Mouse (Mus musculus): ENCODE data around the gene Dapk1. TPM values are rescaled to one million over a fixed set of nuclear protein-coding genes. Genes with fewer than 3 reads are reported as not detected.

Gene Dapk1
- polyA plus RNA-seq, 1 experiment from 2014 or later = 22.8 TPM

GRCm38 (mm10) chr13:60735306-60735705 lies 133.6 kb downstream of the Dapk1 start:
- ATAC-seq (ENCODE audit: insufficient number of reproducible peaks, low FRiP score, low TSS enrichment, low read depth) = no peak
- Histone ChIP-seq H3K4me2 (no peak overlapping the region), H3K4me3 (no peak overlapping the region), H3K9me3 (no peaks in the 10 kb centered on the region), H3K36me3 (peaks cover 49% of the 10 kb centered on the region), H3K27ac (no peak overlapping the region), H3K4me1 (peaks cover 10% of the 10 kb centered on the region; the same call in 1 of the 2 replicates), H3K27me3 (no peaks in the 10 kb centered on the region), H3K9ac (no peak overlapping the region)
- WGBS = 88% methylated on average over 9 of the region's 9 CpGs

- Histone ChIP-seq H3K9me3 (no peaks in the 10 kb centered on the region), H3K4me3 (no peak overlapping the region), H3K4me1 (peaks cover 10% of the 10 kb centered on the region; the same call in 1 of the 2 replicates), H3K36me3 (peaks cover 45% of the 10 kb centered on the region), H3K9ac (no peak overlapping the region), H3K27me3 (no peaks in the 10 kb centered on the region), H3K4me2 (no peak overlapping the region), H3K27ac (no peak overlapping the region)
- WGBS = 76% methylated on average over 13 of the region's 13 CpGs
- ATAC-seq (ENCODE audit: insufficient number of reproducible peaks, low FRiP score, low TSS enrichment, low read depth) = no peak
Measured at GRCm38 (mm10) chr13:60736421-60737105, 134.8 kb downstream of the Dapk1 start.

GRCm38 (mm10) chr13:60737632-60738324 lies 136.0 kb downstream of the Dapk1 start:
- Histone ChIP-seq H3K9me3 (no peaks in the 10 kb centered on the region), H3K36me3 (peaks cover 37% of the 10 kb centered on the region), H3K9ac (no peak overlapping the region), H3K27ac (peak overlapping the region; percentile 80), H3K4me2 (peak overlapping the region; percentile 47), H3K4me3 (peak overlapping the region; percentile 25), H3K4me1 (peaks cover 10% of the 10 kb centered on the region; the same call in 1 of the 2 replicates), H3K27me3 (no peaks in the 10 kb centered on the region)
- WGBS = 12% methylated on average over 9 of the region's 9 CpGs
- ATAC-seq (ENCODE audit: insufficient number of reproducible peaks, low FRiP score, low TSS enrichment, low read depth) = peak; percentile 69

- Histone ChIP-seq H3K9ac (no peak overlapping the region), H3K4me3 (peak overlapping the region; percentile 25)
- 6% methylated on average over 9 of the region's 9 CpGs for WGBS
Measured at GRCm38 (mm10) chr13:60738429-60738828, 136.7 kb downstream of the Dapk1 start.

GRCm38 (mm10) chr13:60740248-60740647 lies 138.5 kb downstream of the Dapk1 start:
- H3K4me3 ChIP-seq = no peak overlapping the region
- no peaks in the 10 kb centered on the region for H3K9me3 ChIP-seq
- peaks cover 13% of the 10 kb centered on the region for H3K4me1 ChIP-seq
- no peak overlapping the region for H3K9ac ChIP-seq
- no peak overlapping the region for H3K27ac ChIP-seq
- H3K27me3 ChIP-seq = no peaks in the 10 kb centered on the region
- no peak overlapping the region for H3K4me2 ChIP-seq
- ATAC-seq (ENCODE audit: insufficient number of reproducible peaks, low FRiP score, low TSS enrichment, low read depth) = no peak
- H3K36me3 ChIP-seq = peaks cover 27% of the 10 kb centered on the region
- WGBS = 86% methylated on average over 6 of the region's 6 CpGs

More at GRCm38 (mm10) chr13:60738429-60738828, 136.7 kb downstream of the Dapk1 start:
- no peaks in the 10 kb centered on the region for H3K27me3 ChIP-seq
- no peaks in the 10 kb centered on the region for H3K9me3 ChIP-seq
- H3K36me3 ChIP-seq = peaks cover 33% of the 10 kb centered on the region
- peak overlapping the region; percentile 47 for H3K4me2 ChIP-seq
- H3K27ac ChIP-seq = peak overlapping the region; percentile 80
- H3K4me1 ChIP-seq = peaks cover 10% of the 10 kb centered on the region; the same call in 1 of the 2 replicates
- ATAC-seq (ENCODE audit: insufficient number of reproducible peaks, low FRiP score, low TSS enrichment, low read depth) = peak; percentile 54; the same call in 1 of the 2 replicates

- Histone ChIP-seq H3K36me3 (peaks cover 20% of the 10 kb centered on the region), H3K4me3 (no peak overlapping the region), H3K4me1 (peaks cover 11% of the 10 kb centered on the region), H3K4me2 (no peak overlapping the region), H3K27me3 (no peaks in the 10 kb centered on the region), H3K9me3 (no peaks in the 10 kb centered on the region), H3K27ac (no peak overlapping the region), H3K9ac (no peak overlapping the region)
- ATAC-seq (ENCODE audit: insufficient number of reproducible peaks, low FRiP score, low TSS enrichment, low read depth) = no peak
- 84% methylated on average over 3 of the region's 3 CpGs for WGBS
Measured at GRCm38 (mm10) chr13:60742611-60743010, 140.9 kb downstream of the Dapk1 start.

GRCm38 (mm10) chr13:60743381-60744077 lies 141.8 kb downstream of the Dapk1 start:
- Histone ChIP-seq H3K4me1 (peaks cover 3% of the 10 kb centered on the region), H3K27me3 (no peaks in the 10 kb centered on the region), H3K9me3 (no peaks in the 10 kb centered on the region), H3K4me3 (no peak overlapping the region), H3K4me2 (no peak overlapping the region), H3K27ac (no peak overlapping the region), H3K9ac (no peak overlapping the region), H3K36me3 (peaks cover 26% of the 10 kb centered on the region)
- ATAC-seq (ENCODE audit: insufficient number of reproducible peaks, low FRiP score, low TSS enrichment, low read depth) = no peak
- WGBS = 74% methylated on average over 13 of the region's 13 CpGs

GRCm38 (mm10) chr13:60744078-60744460 lies 142.3 kb downstream of the Dapk1 start:
- 32% methylated on average over 7 of the region's 7 CpGs for WGBS
- Histone ChIP-seq H3K4me3 (no peak overlapping the region), H3K9me3 (no peaks in the 10 kb centered on the region), H3K36me3 (peaks cover 30% of the 10 kb centered on the region), H3K4me1 (peaks cover 3% of the 10 kb centered on the region), H3K9ac (no peak overlapping the region), H3K27me3 (no peaks in the 10 kb centered on the region), H3K4me2 (no peak overlapping the region), H3K27ac (no peak overlapping the region)
- peak; percentile 15; the same call in 1 of the 2 replicates for ATAC-seq (ENCODE audit: insufficient number of reproducible peaks, low FRiP score, low TSS enrichment, low read depth)

GRCm38 (mm10) chr13:60744736-60745135 lies 143.0 kb downstream of the Dapk1 start:
- no peak overlapping the region for H3K9ac ChIP-seq
- WGBS = 88% methylated on average over 3 of the region's 3 CpGs
- H3K9me3 ChIP-seq = no peaks in the 10 kb centered on the region
- no peak overlapping the region for H3K4me2 ChIP-seq
- peaks cover 3% of the 10 kb centered on the region for H3K4me1 ChIP-seq
- ATAC-seq (ENCODE audit: insufficient number of reproducible peaks, low FRiP score, low TSS enrichment, low read depth) = no peak
- H3K36me3 ChIP-seq = peaks cover 32% of the 10 kb centered on the region
- no peak overlapping the region for H3K4me3 ChIP-seq
- H3K27me3 ChIP-seq = no peaks in the 10 kb centered on the region
- H3K27ac ChIP-seq = no peak overlapping the region

- H3K9me3 ChIP-seq = no peaks in the 10 kb centered on the region
- H3K4me2 ChIP-seq = no peak overlapping the region
- no peak for ATAC-seq (ENCODE audit: insufficient number of reproducible peaks, low FRiP score, low TSS enrichment, low read depth)
- peaks cover 32% of the 10 kb centered on the region for H3K36me3 ChIP-seq
- 88% methylated on average over 12 of the region's 12 CpGs for WGBS
- no peak overlapping the region for H3K9ac ChIP-seq
- H3K4me1 ChIP-seq = peaks cover 3% of the 10 kb centered on the region
- no peak overlapping the region for H3K27ac ChIP-seq
- no peaks in the 10 kb centered on the region for H3K27me3 ChIP-seq
- no peak overlapping the region for H3K4me3 ChIP-seq
Measured at GRCm38 (mm10) chr13:60745358-60745757, 143.6 kb downstream of the Dapk1 start.

- peaks cover 3% of the 10 kb centered on the region for H3K4me1 ChIP-seq
- H3K27ac ChIP-seq = no peak overlapping the region
- ATAC-seq (ENCODE audit: insufficient number of reproducible peaks, low FRiP score, low TSS enrichment, low read depth) = no peak
- H3K9ac ChIP-seq = no peak overlapping the region
- H3K9me3 ChIP-seq = no peaks in the 10 kb centered on the region
- H3K36me3 ChIP-seq = peaks cover 38% of the 10 kb centered on the region
- H3K4me2 ChIP-seq = no peak overlapping the region
- WGBS = 51% methylated on average over 1 of the region's 1 CpGs
- no peak overlapping the region for H3K4me3 ChIP-seq
- H3K27me3 ChIP-seq = no peaks in the 10 kb centered on the region
Measured at GRCm38 (mm10) chr13:60746271-60746670, 144.5 kb downstream of the Dapk1 start.

GRCm38 (mm10) chr13:60747201-60747600 lies 145.5 kb downstream of the Dapk1 start:
- Histone ChIP-seq H3K4me2 (no peak overlapping the region), H3K27me3 (no peaks in the 10 kb centered on the region), H3K9me3 (no peaks in the 10 kb centered on the region), H3K27ac (no peak overlapping the region), H3K9ac (no peak overlapping the region), H3K36me3 (peaks cover 41% of the 10 kb centered on the region), H3K4me1 (peaks cover 3% of the 10 kb centered on the region), H3K4me3 (no peak overlapping the region)
- no peak for ATAC-seq (ENCODE audit: insufficient number of reproducible peaks, low FRiP score, low TSS enrichment, low read depth)
- WGBS = 90% methylated on average over 1 of the region's 1 CpGs
